Mouse (Mus musculus) small intestine, adult 2 months (tissue): ENCODE data around the gene Large1. TPM values are rescaled to one million over a fixed set of nuclear protein-coding genes. Genes with fewer than 3 reads are reported as not detected.
"Not testable (repeated sequence)": the region's sequence is repeated elsewhere in the genome, so short reads cannot be mapped to it uniquely, and the experiment has no call there.

ENCODE experiments used
- H3K27ac ChIP-seq: fragments of 200-500 bp; 2 replicates; pipeline ENCODE4 v1.5.1; 2012; ENCODE audit warnings: low read depth, low read length, control low read depth, inconsistent platforms; ENCODE audit not compliant: insufficient read depth
- H3K27me3 ChIP-seq: fragments of 200-500 bp; 2 replicates; pipeline ENCODE4 v1.6.1; 2012; ENCODE audit warnings: mild to moderate bottlenecking, moderate library complexity, low read length, inconsistent platforms; ENCODE audit not compliant: control insufficient read depth, insufficient read depth
- H3K36me3 ChIP-seq: fragments of 200-500 bp; 2 replicates; pipeline ENCODE4 v1.6.1; 2012; ENCODE audit warnings: mild to moderate bottlenecking, low read length, control low read depth, inconsistent platforms; ENCODE audit not compliant: control insufficient read depth, insufficient read depth
- H3K4me1 ChIP-seq: fragments of 200-500 bp; 2 replicates; pipeline ENCODE4 v1.6.1; 2012; ENCODE audit warnings: low read length, inconsistent platforms, mixed read lengths; ENCODE audit not compliant: control insufficient read depth, insufficient read depth, insufficient read length
- H3K4me3 ChIP-seq: fragments of 200-500 bp; 2 replicates; pipeline ENCODE4 v1.5.1; 2012; ENCODE audit warnings: low read depth, mild to moderate bottlenecking, control low read depth, inconsistent platforms, low read length, moderate library complexity
- CTCF ChIP-seq: fragments of 200-500 bp; IDR thresholded peaks from 2 replicates; pipeline ENCODE4 v1.5.1; 2012; ENCODE audit warnings: low read depth, mild to moderate bottlenecking, control low read depth, inconsistent platforms, low read length, moderate library complexity, mixed read lengths; ENCODE audit not compliant: insufficient replicate concordance, insufficient read length; ENCODE audit errors: extremely low read depth
- POLR2A ChIP-seq: fragments of 200-500 bp; IDR thresholded peaks from 2 replicates; pipeline ENCODE4 v1.6.1; 2012; ENCODE audit warnings: low read depth, mild to moderate bottlenecking, control low read depth, inconsistent platforms, low read length, moderate library complexity
- WGBS: fragments of 180-500 bp; shearing (Covaris S2); methylation state at CpG from one replicate; pipeline ENCODE4 v1.1.7; 2018; 5-methylcytosine and 5-hydroxymethylcytosine counted together
- polyA plus RNA-seq: library from polyadenylated mRNA; depleted of rRNA; stranded (reverse); fragments of >200 nt; gene quantifications from 2 replicates; pipeline ENCODE4 v1.2.3, GENCODE M21; 2012; rRNA removed

The Large1 gene
- polyA plus RNA-seq, result 2.3 and 4.5 TPM in 2 replicates

- H3K27me3 ChIP-seq, result peaks cover 5% of the 10 kb centered on the region
- peaks cover 6% of the 10 kb centered on the region; the same call in 1 of the 2 replicates for H3K4me1 ChIP-seq
- peak within 1 kb of the TSS; percentile 51 for H3K27ac ChIP-seq
- no peaks in the 10 kb centered on the region for H3K36me3 ChIP-seq
- TF ChIP-seq POLR2A (peak; percentile 54; the same call in 1 of the 2 replicates), CTCF (no peak)
- WGBS, result 1% methylated on average over 84 of the region's 84 CpGs
- peak within 1 kb of the TSS; percentile 87 for H3K4me3 ChIP-seq
Measured at GRCm38 (mm10) chr8:73353108-73353793, at the start of gene Large1. Gene Large1, minus strand, starts transcription at chr8:73353540.

GRCm38 (mm10) chr8:73400343-73400742, 47.0 kb upstream of the Large1 start:
- H3K27me3 ChIP-seq, result no peaks in the 10 kb centered on the region
- no peaks in the 10 kb centered on the region for H3K4me1 ChIP-seq
- H3K36me3 ChIP-seq, result no peaks in the 10 kb centered on the region
- H3K4me3 ChIP-seq, result no peak overlapping the region
- H3K27ac ChIP-seq, result no peak overlapping the region
- no peak for TF ChIP-seq POLR2A
- TF ChIP-seq CTCF, result no peak
- WGBS, result 17% methylated on average over 1 of the region's 1 CpGs

GRCm38 (mm10) chr8:73373001-73373400, 19.7 kb upstream of the Large1 start:
- WGBS, result 84% methylated on average over 6 of the region's 6 CpGs
- H3K27me3 ChIP-seq, H3K36me3 ChIP-seq, H3K27ac ChIP-seq, H3K4me3 ChIP-seq, H3K4me1 ChIP-seq: not testable (repeated sequence)

GRCm38 (mm10) chr8:73355979-73356378, 2.6 kb upstream of the Large1 start:
- 39% methylated on average over 2 of the region's 2 CpGs for WGBS
- no peak for TF ChIP-seq POLR2A
- no peak for TF ChIP-seq CTCF
- no peak overlapping the region for H3K4me3 ChIP-seq

GRCm38 (mm10) chr8:73354201-73354881, 1.0 kb upstream of the Large1 start:
- Histone ChIP-seq H3K27me3 (peaks cover 5% of the 10 kb centered on the region), H3K36me3 (no peaks in the 10 kb centered on the region), H3K4me1 (peaks cover 6% of the 10 kb centered on the region; the same call in 1 of the 2 replicates), H3K27ac (peak overlapping the region; percentile 51), H3K4me3 (peak overlapping the region; percentile 87)
- TF ChIP-seq POLR2A, result no peak
- TF ChIP-seq CTCF, result peak; percentile 4; the same call in 1 of the 2 replicates
- 1% methylated on average over 25 of the region's 25 CpGs for WGBS

More at GRCm38 (mm10) chr8:73355979-73356378, 2.6 kb upstream of the Large1 start:
- Histone ChIP-seq H3K36me3 (no peaks in the 10 kb centered on the region), H3K4me1 (peaks cover 6% of the 10 kb centered on the region; the same call in 1 of the 2 replicates), H3K27me3 (peaks cover 5% of the 10 kb centered on the region), H3K27ac (no peak overlapping the region)

GRCm38 (mm10) chr8:73353794-73354179, 447 bp upstream of the Large1 start:
- H3K36me3 ChIP-seq, result no peaks in the 10 kb centered on the region
- under 1% methylated on average over 16 of the region's 16 CpGs for WGBS
- peaks cover 6% of the 10 kb centered on the region; the same call in 1 of the 2 replicates for H3K4me1 ChIP-seq
- peaks cover 5% of the 10 kb centered on the region for H3K27me3 ChIP-seq
- H3K27ac ChIP-seq, result peak overlapping the region; percentile 51
- no peak for TF ChIP-seq CTCF
- no peak for TF ChIP-seq POLR2A
- peak overlapping the region; percentile 87 for H3K4me3 ChIP-seq
